Mouse (Mus musculus) small intestine, adult 2 months (tissue): ENCODE measurements around the gene Pak7. TPM values are rescaled to one million over a fixed set of nuclear protein-coding genes. Genes with fewer than 3 reads are reported as not detected.
"Not testable (repeated sequence)": the region's sequence is repeated elsewhere in the genome, so short reads cannot be mapped to it uniquely, and the experiment has no call there.

Experiments
- H3K27ac ChIP-seq: fragments of 200-500 bp; 2 replicates; pipeline ENCODE4 v1.5.1; 2012; ENCODE audit warnings: low read depth, low read length, control low read depth, inconsistent platforms; ENCODE audit not compliant: insufficient read depth
- H3K27me3 ChIP-seq: fragments of 200-500 bp; 2 replicates; pipeline ENCODE4 v1.6.1; 2012; ENCODE audit warnings: mild to moderate bottlenecking, moderate library complexity, low read length, inconsistent platforms; ENCODE audit not compliant: control insufficient read depth, insufficient read depth
- H3K36me3 ChIP-seq: fragments of 200-500 bp; 2 replicates; pipeline ENCODE4 v1.6.1; 2012; ENCODE audit warnings: mild to moderate bottlenecking, low read length, control low read depth, inconsistent platforms; ENCODE audit not compliant: control insufficient read depth, insufficient read depth
- H3K4me1 ChIP-seq: fragments of 200-500 bp; 2 replicates; pipeline ENCODE4 v1.6.1; 2012; ENCODE audit warnings: low read length, inconsistent platforms, mixed read lengths; ENCODE audit not compliant: control insufficient read depth, insufficient read depth, insufficient read length
- H3K4me3 ChIP-seq: fragments of 200-500 bp; 2 replicates; pipeline ENCODE4 v1.5.1; 2012; ENCODE audit warnings: low read depth, mild to moderate bottlenecking, control low read depth, inconsistent platforms, low read length, moderate library complexity
- CTCF ChIP-seq: fragments of 200-500 bp; IDR thresholded peaks from 2 replicates; pipeline ENCODE4 v1.5.1; 2012; ENCODE audit warnings: low read depth, mild to moderate bottlenecking, control low read depth, inconsistent platforms, low read length, moderate library complexity, mixed read lengths; ENCODE audit not compliant: insufficient replicate concordance, insufficient read length; ENCODE audit errors: extremely low read depth
- POLR2A ChIP-seq: fragments of 200-500 bp; IDR thresholded peaks from 2 replicates; pipeline ENCODE4 v1.6.1; 2012; ENCODE audit warnings: low read depth, mild to moderate bottlenecking, control low read depth, inconsistent platforms, low read length, moderate library complexity
- WGBS: fragments of 180-500 bp; shearing (Covaris S2); methylation state at CpG from one replicate; pipeline ENCODE4 v1.1.7; 2018; 5-methylcytosine and 5-hydroxymethylcytosine counted together
- polyA plus RNA-seq: library from polyadenylated mRNA; depleted of rRNA; stranded (reverse); fragments of >200 nt; gene quantifications from 2 replicates; pipeline ENCODE4 v1.2.3, GENCODE M21; 2012

Gene Pak7
- polyA plus RNA-seq, 1 experiment: not detected

- WGBS: 81% methylated on average over 2 of the region's 2 CpGs
- no peaks in the 10 kb centered on the region for H3K36me3 ChIP-seq
- no peaks in the 10 kb centered on the region for H3K27me3 ChIP-seq
- H3K27ac ChIP-seq: no peak overlapping the region
- H3K4me1 ChIP-seq: no peaks in the 10 kb centered on the region
- TF ChIP-seq POLR2A: no peak
- no peak for TF ChIP-seq CTCF
- no peak overlapping the region for H3K4me3 ChIP-seq
Measured at GRCm38 (mm10) chr2:136351393-136352096, 36.2 kb downstream of the Pak7 start.

GRCm38 (mm10) chr2:136350459-136350858 is 37.3 kb downstream of the Pak7 start:
- WGBS: 67% methylated on average over 3 of the region's 3 CpGs

GRCm38 (mm10) chr2:136349671-136350275 is 38.0 kb downstream of the Pak7 start:
- no peaks in the 10 kb centered on the region for H3K36me3 ChIP-seq
- no peak overlapping the region for H3K27ac ChIP-seq
- H3K4me1 ChIP-seq: no peaks in the 10 kb centered on the region
- 65% methylated on average over 8 of the region's 8 CpGs for WGBS
- H3K4me3 ChIP-seq: no peak overlapping the region
- H3K27me3 ChIP-seq: no peaks in the 10 kb centered on the region
- no peak for TF ChIP-seq CTCF
- TF ChIP-seq POLR2A: no peak

More at GRCm38 (mm10) chr2:136350459-136350858, 37.3 kb downstream of the Pak7 start:
- Histone ChIP-seq H3K36me3 (no peaks in the 10 kb centered on the region), H3K27ac (no peak overlapping the region), H3K27me3 (no peaks in the 10 kb centered on the region), H3K4me3 (no peak overlapping the region), H3K4me1 (no peaks in the 10 kb centered on the region)
- TF ChIP-seq POLR2A: no peak
- no peak for TF ChIP-seq CTCF

GRCm38 (mm10) chr2:136344240-136344780 is 43.5 kb downstream of the Pak7 start:
- H3K27ac ChIP-seq, H3K4me1 ChIP-seq, H3K36me3 ChIP-seq, H3K27me3 ChIP-seq, H3K4me3 ChIP-seq: not testable (repeated sequence)
- 82% methylated on average over 4 of the region's 4 CpGs for WGBS

- Histone ChIP-seq H3K4me1 (no peaks in the 10 kb centered on the region), H3K36me3 (no peaks in the 10 kb centered on the region), H3K4me3 (no peak overlapping the region), H3K27ac (no peak overlapping the region), H3K27me3 (no peaks in the 10 kb centered on the region)
- WGBS: 66% methylated on average over 1 of the region's 1 CpGs
- TF ChIP-seq POLR2A: no peak
- no peak for TF ChIP-seq CTCF
Measured at GRCm38 (mm10) chr2:136329974-136330373, 57.8 kb downstream of the Pak7 start.

- 76% methylated on average over 4 of the region's 4 CpGs for WGBS
- no peak overlapping the region for H3K4me3 ChIP-seq
Measured at GRCm38 (mm10) chr2:136325646-136326045, 62.1 kb downstream of the Pak7 start.

GRCm38 (mm10) chr2:136309313-136309712 is 78.5 kb downstream of the Pak7 start:
- H3K27me3 ChIP-seq: no peaks in the 10 kb centered on the region
- H3K4me3 ChIP-seq: no peak overlapping the region
- H3K27ac ChIP-seq: no peak overlapping the region
- 78% methylated on average over 3 of the region's 3 CpGs for WGBS
- H3K4me1 ChIP-seq: no peaks in the 10 kb centered on the region
- no peaks in the 10 kb centered on the region for H3K36me3 ChIP-seq
- no peak for TF ChIP-seq CTCF
- TF ChIP-seq POLR2A: no peak

More at GRCm38 (mm10) chr2:136325646-136326045, 62.1 kb downstream of the Pak7 start:
- TF ChIP-seq POLR2A (no peak), CTCF (no peak)
- H3K36me3 ChIP-seq: no peaks in the 10 kb centered on the region
- H3K4me1 ChIP-seq: no peaks in the 10 kb centered on the region
- H3K27me3 ChIP-seq: no peaks in the 10 kb centered on the region
- no peak overlapping the region for H3K27ac ChIP-seq
